Mouse (Mus musculus) hindbrain, embryonic 11.5 days (tissue): ENCODE results near the gene Galnt10. TPM values are rescaled to one million over a fixed set of nuclear protein-coding genes. Genes with fewer than 3 reads are reported as not detected.
A peak's percentile ranks its signal among the peaks of the same experiment; 100 is the strongest.

Source experiments
- ATAC-seq: fragments of 200-750 bp; cut with Nextera tagmentation; 2 replicates; pipeline ENCODE4 v1.8.0; 2017; ENCODE audit warnings: mild to moderate bottlenecking, moderate TSS enrichment, moderate library complexity; ENCODE audit not compliant: low FRiP score
- DNase-seq: peaks from one replicate; pipeline ENCODE4 v3.0.0-alpha.2; 2015; ENCODE audit warnings: low spot score
- H3K27ac ChIP-seq: fragments of 300-500 bp; sonication (generic); 2 replicates; pipeline ENCODE4 v1.5.1; 2014; ENCODE audit warnings: mild to moderate bottlenecking, low read depth, low read length
- H3K27me3 ChIP-seq: fragments of 300-500 bp; sonication (generic); 2 replicates; pipeline ENCODE4 v1.6.1; 2014; ENCODE audit warnings: mild to moderate bottlenecking, low read length, moderate library complexity, mixed read lengths; ENCODE audit not compliant: control insufficient read depth, insufficient read depth
- H3K36me3 ChIP-seq: fragments of 300-500 bp; sonication (generic); 2 replicates; pipeline ENCODE4 v1.6.1; 2014; ENCODE audit warnings: mild to moderate bottlenecking, low read length, moderate library complexity, mixed read lengths; ENCODE audit not compliant: control insufficient read depth, insufficient read depth
- H3K4me1 ChIP-seq: fragments of 300-500 bp; sonication (generic); replicated peaks from 2 replicates; pipeline ENCODE4 v1.6.1; 2014; ENCODE audit warnings: low read length, mixed read lengths; ENCODE audit not compliant: control insufficient read depth, insufficient read depth
- H3K4me2 ChIP-seq: fragments of 300-500 bp; sonication (generic); replicated peaks from 2 replicates; pipeline ENCODE4 v1.6.1; 2014; ENCODE audit warnings: mild to moderate bottlenecking, low read depth, low read length
- H3K4me3 ChIP-seq: fragments of 300-500 bp; sonication (generic); 2 replicates; pipeline ENCODE4 v1.5.1; 2014; ENCODE audit warnings: low read depth, low read length
- H3K9ac ChIP-seq: fragments of 300-500 bp; sonication (generic); 2 replicates; pipeline ENCODE4 v1.6.1; 2014; ENCODE audit warnings: low read depth, low read length
- H3K9me3 ChIP-seq: fragments of 300-500 bp; sonication (generic); 2 replicates; pipeline ENCODE4 v1.6.1; 2016; ENCODE audit warnings: low read length; ENCODE audit not compliant: control insufficient read depth
- WGBS: fragments of 180-500 bp; shearing (Covaris S2); extraction: QIAGEN DNeasy Blood & Tissue Kit; methylation state at CpG from one replicate; pipeline ENCODE4 v1.1.7; 2014; 5-methylcytosine and 5-hydroxymethylcytosine counted together
- polyA plus RNA-seq: library from polyadenylated mRNA; unstranded; fragments of >200 nt; fragmentation: Nextera tagmentation; extraction: Ambion mirVana; gene quantifications from 2 replicates; pipeline ENCODE4 v1.2.1, GENCODE M21; 2014

The Galnt10 gene
- polyA plus RNA-seq, 1 experiment from 2014 or later, result 9.7 TPM

DNA sequence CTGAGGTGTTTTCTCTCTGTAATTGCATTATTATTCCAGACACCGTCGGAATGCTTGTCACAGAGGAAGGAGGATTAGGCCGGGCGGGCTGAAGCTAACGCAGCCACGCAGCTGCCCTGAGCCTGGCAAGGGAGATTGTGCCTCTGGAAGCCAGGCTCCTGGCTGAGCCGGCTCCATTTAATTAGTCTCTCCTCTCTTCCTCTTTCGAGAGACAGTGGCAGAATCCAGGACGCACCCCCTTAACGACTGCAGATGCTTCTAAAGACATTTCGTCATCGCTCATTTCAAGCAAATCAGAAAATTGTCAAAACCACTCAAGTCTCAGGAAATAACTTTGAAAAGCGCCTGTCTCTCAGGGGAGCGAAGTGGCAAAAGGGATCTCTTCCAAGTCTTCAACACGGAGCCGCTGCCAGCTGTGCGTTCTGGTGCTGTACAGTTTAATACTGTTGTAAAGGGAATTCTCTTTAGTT lies 51.0 kb downstream of the Galnt10 start:
- DNase-seq (no peak), ATAC-seq (no peak)
- no peak overlapping the region for H3K4me3 ChIP-seq
- peaks cover 7% of the 10 kb centered on the region for H3K4me1 ChIP-seq
- no peaks in the 10 kb centered on the region for H3K36me3 ChIP-seq
- peaks cover 2% of the 10 kb centered on the region; the same call in 1 of the 2 replicates for H3K27me3 ChIP-seq
- no peaks in the 10 kb centered on the region for H3K9me3 ChIP-seq
- WGBS, result 43% methylated on average over 17 of the region's 17 CpGs
- no peak overlapping the region for H3K27ac ChIP-seq
- H3K4me2 ChIP-seq, result no peak overlapping the region
- no peak overlapping the region for H3K9ac ChIP-seq

DNA sequence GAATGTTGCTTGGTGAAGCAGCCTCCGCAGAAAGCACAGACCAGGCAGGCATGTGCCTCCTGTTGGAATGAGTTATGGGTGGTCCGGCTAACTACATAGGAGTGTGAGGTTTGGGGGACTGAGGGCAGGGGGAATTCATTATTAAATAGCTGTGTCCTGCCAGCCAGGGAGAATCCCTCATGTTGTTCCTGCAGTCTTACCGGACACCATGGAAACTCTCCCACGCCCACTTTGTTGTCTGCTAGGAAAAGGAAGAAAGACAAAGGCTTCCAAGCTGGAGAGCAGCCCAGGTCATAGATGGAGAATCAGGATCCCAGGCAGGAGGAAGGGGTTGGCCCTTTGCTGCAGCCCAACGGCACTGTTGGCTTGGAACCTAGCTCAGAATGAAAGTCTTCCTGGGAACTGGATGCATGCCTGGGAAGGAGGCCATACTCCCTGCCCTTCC lies 51.6 kb downstream of the Galnt10 start:
- peak; percentile 38 for DNase-seq
- Histone ChIP-seq H3K4me3 (no peak overlapping the region), H3K4me1 (peaks cover 7% of the 10 kb centered on the region), H3K36me3 (no peaks in the 10 kb centered on the region), H3K4me2 (no peak overlapping the region), H3K9me3 (no peaks in the 10 kb centered on the region), H3K27ac (no peak overlapping the region), H3K9ac (no peak overlapping the region), H3K27me3 (peaks cover 2% of the 10 kb centered on the region; the same call in 1 of the 2 replicates)
- ATAC-seq, result no peak; the same call in 1 of the 2 replicates
- 33% methylated on average over 5 of the region's 5 CpGs for WGBS

DNA sequence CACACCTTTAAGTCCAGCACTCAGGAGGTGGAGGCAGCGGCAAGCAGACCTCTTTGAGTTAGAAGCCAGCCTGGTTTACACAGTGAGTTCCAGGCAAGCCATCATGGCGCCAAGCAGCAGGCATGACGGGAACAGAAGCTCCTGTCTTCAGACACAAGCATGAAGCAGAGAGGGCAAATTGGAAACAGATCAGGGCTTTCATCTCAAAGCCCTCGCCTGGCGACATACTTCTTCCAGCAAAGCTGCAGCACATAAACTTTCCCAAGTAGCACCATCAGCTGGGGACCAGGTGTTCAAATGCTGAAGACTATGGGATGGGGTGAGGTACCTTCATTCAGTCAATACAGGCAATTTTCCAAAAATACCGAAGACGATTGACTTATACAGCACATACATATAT lies 54.9 kb downstream of the Galnt10 start:
- Histone ChIP-seq H3K4me1 (peaks cover 7% of the 10 kb centered on the region), H3K9ac (no peak overlapping the region), H3K27ac (no peak overlapping the region), H3K36me3 (no peaks in the 10 kb centered on the region), H3K4me3 (no peak overlapping the region), H3K27me3 (no peaks in the 10 kb centered on the region), H3K4me2 (no peak overlapping the region), H3K9me3 (no peaks in the 10 kb centered on the region; the same call in 1 of the 2 replicates)
- WGBS, result 85% methylated on average over 7 of the region's 7 CpGs
- DNase-seq (no peak), ATAC-seq (no peak)

DNA sequence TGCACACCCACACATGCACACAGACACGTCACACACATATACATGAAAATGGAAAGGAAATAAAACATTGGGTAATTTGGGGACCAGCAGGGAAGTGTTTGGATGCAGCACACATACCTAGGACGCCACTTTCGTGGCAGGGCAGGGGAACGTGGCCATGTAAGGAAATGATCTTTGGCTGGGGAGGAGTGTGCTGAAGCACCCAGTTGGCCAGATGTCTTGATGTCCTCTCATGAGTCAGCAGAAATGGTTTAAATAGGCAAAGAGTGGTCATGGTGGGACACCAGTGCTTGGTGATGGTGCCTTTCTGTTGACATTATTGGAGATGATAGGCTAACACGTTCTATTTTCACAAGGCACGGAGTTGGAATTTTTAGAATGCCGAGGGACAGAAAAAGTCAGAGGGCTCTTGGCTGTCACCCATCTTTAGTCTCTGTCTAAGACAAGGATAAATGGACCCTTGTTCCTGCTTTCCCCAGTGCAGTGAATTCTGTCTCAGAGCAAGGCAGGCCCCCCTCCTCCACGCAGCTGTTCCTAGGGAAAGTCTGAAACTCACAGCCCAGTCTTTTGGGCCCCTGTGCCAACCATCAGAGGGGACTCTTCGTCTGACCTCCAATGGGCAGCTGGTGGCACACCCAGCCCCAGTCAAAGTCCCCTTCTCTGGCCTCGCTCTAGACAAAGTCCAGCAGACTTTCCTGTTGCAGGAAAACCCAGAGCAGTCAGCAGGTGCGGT lies 56.1 kb downstream of the Galnt10 start:
- WGBS, result 76% methylated on average over 11 of the region's 11 CpGs
- H3K4me1 ChIP-seq, result peaks cover 3% of the 10 kb centered on the region
- no peak overlapping the region for H3K4me2 ChIP-seq
- no peak overlapping the region for H3K4me3 ChIP-seq
- H3K27ac ChIP-seq, result no peak overlapping the region
- H3K36me3 ChIP-seq, result no peaks in the 10 kb centered on the region
- no peaks in the 10 kb centered on the region; the same call in 1 of the 2 replicates for H3K9me3 ChIP-seq
- H3K9ac ChIP-seq, result no peak overlapping the region
- ATAC-seq (no peak), DNase-seq (no peak)
- H3K27me3 ChIP-seq, result no peaks in the 10 kb centered on the region

DNA sequence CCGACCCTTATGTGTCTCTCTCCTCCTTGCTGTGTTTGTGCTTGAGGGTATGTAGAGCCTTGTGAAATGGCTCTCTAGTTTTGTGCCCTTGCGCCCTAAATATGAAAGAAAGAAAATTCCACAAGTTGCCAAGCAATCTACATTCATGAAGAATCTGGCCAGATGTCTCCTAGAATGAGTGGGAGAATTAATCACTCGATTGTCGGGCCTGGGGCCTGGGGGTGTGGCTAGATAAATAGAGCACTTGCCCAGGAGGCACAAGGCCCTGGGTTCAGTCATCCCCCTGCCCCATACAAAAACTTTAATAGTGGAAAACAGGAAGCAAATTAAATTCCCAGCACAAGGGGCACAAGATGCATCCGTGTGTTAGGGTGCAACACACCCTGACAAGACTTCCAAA lies 56.7 kb downstream of the Galnt10 start:
- no peak overlapping the region for H3K9ac ChIP-seq
- no peaks in the 10 kb centered on the region for H3K27me3 ChIP-seq
- H3K27ac ChIP-seq, result no peak overlapping the region
- H3K4me2 ChIP-seq, result no peak overlapping the region
- no peaks in the 10 kb centered on the region for H3K36me3 ChIP-seq
- ATAC-seq, result no peak
- H3K4me1 ChIP-seq, result peaks cover 3% of the 10 kb centered on the region
- 44% methylated on average over 5 of the region's 5 CpGs for WGBS
- no peak for DNase-seq
- H3K4me3 ChIP-seq, result no peak overlapping the region
- no peaks in the 10 kb centered on the region; the same call in 1 of the 2 replicates for H3K9me3 ChIP-seq

DNA sequence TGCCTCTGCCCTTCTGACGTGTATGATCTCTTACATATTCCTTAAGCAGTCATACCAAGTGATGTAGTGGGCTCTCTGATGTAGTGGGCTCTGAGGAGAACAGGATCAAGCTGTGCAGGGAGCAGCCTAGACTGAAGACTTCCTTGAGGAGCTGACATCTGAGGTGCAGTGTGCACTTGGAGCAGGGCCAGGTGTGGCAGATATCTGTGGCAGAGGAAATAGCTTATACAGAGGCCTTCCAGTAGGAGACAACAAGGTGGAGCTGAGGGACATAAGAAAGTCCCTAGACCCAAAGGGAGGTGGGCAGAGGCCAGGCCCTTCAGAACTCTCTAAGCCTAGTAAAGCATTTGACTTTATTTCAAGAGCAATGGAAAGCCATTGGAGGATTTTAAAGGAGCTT lies 61.4 kb downstream of the Galnt10 start:
- H3K9ac ChIP-seq, result no peak overlapping the region
- no peaks in the 10 kb centered on the region; the same call in 1 of the 2 replicates for H3K4me1 ChIP-seq
- no peak overlapping the region for H3K4me2 ChIP-seq
- no peak for ATAC-seq
- no peak for DNase-seq
- H3K4me3 ChIP-seq, result no peak overlapping the region
- H3K36me3 ChIP-seq, result no peaks in the 10 kb centered on the region
- H3K9me3 ChIP-seq, result peaks cover 2% of the 10 kb centered on the region; the same call in 1 of the 2 replicates
- H3K27me3 ChIP-seq, result no peaks in the 10 kb centered on the region
- H3K27ac ChIP-seq, result no peak overlapping the region
- 94% methylated on average over 1 of the region's 1 CpGs for WGBS

DNA sequence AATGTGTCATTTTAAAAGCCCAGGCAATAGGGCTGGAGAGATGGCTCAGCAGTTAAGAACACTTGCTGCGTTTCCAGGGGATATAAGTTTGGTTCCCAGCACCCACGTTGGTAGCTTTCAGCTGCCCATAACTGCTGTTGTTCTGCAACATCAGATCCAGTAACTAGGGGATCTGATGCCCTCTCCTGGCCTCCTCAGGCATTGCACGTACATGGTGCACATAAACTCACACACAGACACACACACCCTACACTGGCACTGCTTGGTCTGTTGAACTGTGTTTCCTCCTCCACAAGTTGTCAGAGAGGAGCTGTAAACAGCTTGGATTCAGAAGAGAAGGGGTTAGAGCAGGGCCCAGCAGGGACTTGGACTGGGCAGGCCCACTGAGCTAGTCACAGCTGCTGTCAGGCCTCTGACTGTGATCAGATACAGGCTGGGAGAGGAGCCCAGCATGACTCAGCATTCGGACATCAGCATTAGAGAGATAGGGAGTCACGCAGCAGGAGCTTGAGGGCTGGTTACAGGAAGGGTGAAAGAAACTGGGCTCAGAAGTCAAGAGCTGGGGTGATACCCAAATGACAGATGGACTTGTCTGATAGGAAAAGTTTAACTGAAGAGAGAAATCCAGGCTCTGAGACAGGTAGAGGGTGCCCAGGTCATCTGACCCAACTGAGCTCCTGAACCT lies 62.0 kb downstream of the Galnt10 start:
- 95% methylated on average over 5 of the region's 5 CpGs for WGBS
- H3K36me3 ChIP-seq, result no peaks in the 10 kb centered on the region
- no peaks in the 10 kb centered on the region for H3K27me3 ChIP-seq
- peaks cover 2% of the 10 kb centered on the region; the same call in 1 of the 2 replicates for H3K9me3 ChIP-seq
- H3K4me3 ChIP-seq, result no peak overlapping the region
- no peak overlapping the region for H3K4me2 ChIP-seq
- no peak overlapping the region for H3K9ac ChIP-seq
- H3K4me1 ChIP-seq, result no peaks in the 10 kb centered on the region
- DNase-seq (no peak), ATAC-seq (no peak)
- no peak overlapping the region for H3K27ac ChIP-seq

DNA sequence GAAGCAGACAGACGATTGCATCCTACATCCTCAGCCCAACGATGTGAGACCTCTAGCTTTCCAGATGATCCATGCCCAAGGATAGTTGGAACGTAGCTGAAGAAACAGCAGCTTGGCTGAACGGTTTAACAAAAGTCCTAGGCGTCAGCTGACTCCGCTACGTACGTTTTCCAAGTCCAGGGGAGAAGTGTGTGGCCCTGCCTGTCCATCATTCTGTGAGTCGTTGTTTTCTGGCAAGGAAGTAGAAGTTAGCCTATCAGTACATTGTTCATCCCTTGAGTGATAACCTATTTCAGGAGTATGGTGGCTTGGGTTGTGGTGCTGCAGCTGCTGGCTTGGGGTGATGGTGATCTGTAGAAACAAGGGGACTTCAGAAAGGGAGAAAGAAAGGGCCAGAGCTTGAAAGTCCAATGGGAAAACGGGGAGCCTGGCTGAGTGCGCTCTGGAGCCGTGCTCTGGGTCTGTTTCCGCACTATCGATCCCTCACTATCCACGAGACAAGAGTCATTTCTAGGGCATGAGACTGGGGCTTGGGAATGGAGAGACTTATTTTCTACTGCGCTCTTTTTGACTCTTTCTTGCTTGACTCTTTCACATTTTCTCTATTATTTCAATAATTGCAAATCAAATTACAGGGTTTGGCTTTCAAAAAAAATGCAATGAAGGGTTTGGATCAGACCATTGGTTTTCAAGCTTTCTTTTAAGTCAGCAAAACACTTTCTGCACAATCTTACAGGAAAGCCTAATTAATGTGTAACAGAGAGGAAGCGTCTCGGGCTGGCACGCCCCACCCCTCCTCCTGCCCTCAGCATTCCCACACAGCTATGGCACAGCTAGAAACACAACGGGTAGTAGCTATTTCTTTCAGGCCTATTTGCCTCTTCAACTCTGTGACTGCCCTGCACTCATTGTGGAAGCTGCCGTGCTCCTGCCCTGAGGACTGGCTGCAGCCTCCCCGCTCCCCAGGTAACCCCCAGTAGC lies 63.2 kb downstream of the Galnt10 start:
- Histone ChIP-seq H3K9ac (no peak overlapping the region), H3K27me3 (no peaks in the 10 kb centered on the region), H3K4me3 (no peak overlapping the region), H3K9me3 (peaks cover 2% of the 10 kb centered on the region; the same call in 1 of the 2 replicates), H3K36me3 (no peaks in the 10 kb centered on the region), H3K27ac (no peak overlapping the region), H3K4me1 (no peaks in the 10 kb centered on the region), H3K4me2 (no peak overlapping the region)
- DNase-seq, result no peak
- 78% methylated on average over 22 of the region's 22 CpGs for WGBS
- ATAC-seq, result no peak
